Mouse (Mus musculus) lung, embryonic 16.5 days (tissue): ENCODE results near the gene Csnk1d. TPM values are rescaled to one million over a fixed set of nuclear protein-coding genes. Genes with fewer than 3 reads are reported as not detected.

ENCODE experiments used
- ATAC-seq: fragments of 200-750 bp; cut with Nextera tagmentation; 2 replicates; pipeline ENCODE4 v1.8.0; 2017; ENCODE audit warnings: low read depth, mild to moderate bottlenecking, moderate library complexity
- H3K27ac ChIP-seq: fragments of 300-500 bp; sonication (generic); 2 replicates; pipeline ENCODE4 v1.5.1; 2014; ENCODE audit warnings: mild to moderate bottlenecking, control low read depth, low read length
- H3K27me3 ChIP-seq: fragments of 300-500 bp; sonication (generic); 2 replicates; pipeline ENCODE4 v1.6.1; 2014; ENCODE audit warnings: low read depth, low read length, mixed read lengths; ENCODE audit not compliant: control insufficient read depth, insufficient read depth
- H3K36me3 ChIP-seq: fragments of 300-500 bp; sonication (generic); 2 replicates; pipeline ENCODE4 v1.6.1; 2014; ENCODE audit warnings: low read length; ENCODE audit not compliant: control insufficient read depth, insufficient read depth
- H3K4me1 ChIP-seq: fragments of 300-500 bp; sonication (generic); replicated peaks from 2 replicates; pipeline ENCODE4 v1.6.1; 2014; ENCODE audit warnings: low read length, mixed read lengths; ENCODE audit not compliant: control insufficient read depth, insufficient read depth
- H3K4me2 ChIP-seq: fragments of 300-500 bp; sonication (generic); 2 replicates; pipeline ENCODE4 v1.6.1; 2014; ENCODE audit warnings: low read depth, low read length, control low read depth
- H3K4me3 ChIP-seq: fragments of 300-500 bp; sonication (generic); 2 replicates; pipeline ENCODE4 v1.5.1; 2014; ENCODE audit warnings: mild to moderate bottlenecking, low read length, control low read depth
- H3K9ac ChIP-seq: fragments of 300-500 bp; sonication (generic); 2 replicates; pipeline ENCODE4 v1.6.1; 2014; ENCODE audit warnings: low read length, control low read depth
- H3K9me3 ChIP-seq: fragments of 300-500 bp; sonication (generic); 2 replicates; pipeline ENCODE4 v1.6.1; 2016; ENCODE audit warnings: low read length; ENCODE audit not compliant: control insufficient read depth
- WGBS: fragments of 180-500 bp; shearing (Covaris S2); extraction: QIAGEN DNeasy Blood & Tissue Kit; methylation state at CpG from one replicate; pipeline ENCODE4 v1.1.7; 2014; 5-methylcytosine and 5-hydroxymethylcytosine counted together
- polyA plus RNA-seq: library from polyadenylated mRNA; unstranded; fragments of >200 nt; fragmentation: Nextera tagmentation; extraction: Ambion mirVana; gene quantifications from 2 replicates; pipeline ENCODE4 v1.2.1, GENCODE M21; 2015

Gene Csnk1d
- polyA plus RNA-seq, 1 experiment from 2014 or later, result 121 TPM

DNA sequence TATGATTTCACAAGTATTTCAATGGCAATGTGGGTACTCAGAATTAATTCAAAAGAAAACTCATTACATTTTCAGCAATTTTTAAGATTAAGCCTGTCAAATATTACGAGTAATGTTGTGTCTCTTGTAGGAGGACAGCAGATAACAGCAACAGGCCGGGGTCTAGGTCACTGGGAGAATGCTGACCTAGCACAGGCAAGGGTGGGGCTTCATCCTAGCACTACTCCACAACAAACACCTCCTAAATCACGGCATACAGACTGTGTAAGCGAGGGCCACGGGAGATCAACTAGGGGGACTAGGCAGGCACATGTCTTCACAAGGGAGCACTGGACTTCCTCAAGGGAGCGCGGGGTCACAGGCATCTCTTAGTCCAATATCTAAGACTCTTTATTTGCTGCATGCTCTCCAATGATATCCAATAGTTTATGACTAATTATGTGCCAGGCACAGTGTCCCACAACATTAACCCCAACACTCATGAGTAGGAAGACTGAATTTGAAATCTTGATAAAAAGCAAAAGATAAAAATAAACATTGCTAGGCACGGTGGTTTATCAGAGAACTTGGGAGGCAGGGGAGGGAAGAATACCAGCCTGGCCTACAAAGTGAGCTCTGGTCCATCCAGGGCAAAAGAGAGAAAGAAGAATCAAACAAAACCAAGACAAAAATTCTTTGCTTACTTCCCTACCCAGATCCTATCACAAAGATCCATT, 11.3 kb downstream of the Csnk1d start:
- H3K9me3 ChIP-seq, result no peaks in the 10 kb centered on the region
- no peak for ATAC-seq
- H3K4me2 ChIP-seq, result no peak overlapping the region
- H3K27me3 ChIP-seq, result no peaks in the 10 kb centered on the region
- H3K36me3 ChIP-seq, result peaks cover 40% of the 10 kb centered on the region
- no peak overlapping the region for H3K27ac ChIP-seq
- 56% methylated on average over 8 of the region's 8 CpGs for WGBS
- no peak overlapping the region for H3K9ac ChIP-seq
- H3K4me3 ChIP-seq, result no peak overlapping the region
- no peaks in the 10 kb centered on the region; the same call in 1 of the 2 replicates for H3K4me1 ChIP-seq

DNA sequence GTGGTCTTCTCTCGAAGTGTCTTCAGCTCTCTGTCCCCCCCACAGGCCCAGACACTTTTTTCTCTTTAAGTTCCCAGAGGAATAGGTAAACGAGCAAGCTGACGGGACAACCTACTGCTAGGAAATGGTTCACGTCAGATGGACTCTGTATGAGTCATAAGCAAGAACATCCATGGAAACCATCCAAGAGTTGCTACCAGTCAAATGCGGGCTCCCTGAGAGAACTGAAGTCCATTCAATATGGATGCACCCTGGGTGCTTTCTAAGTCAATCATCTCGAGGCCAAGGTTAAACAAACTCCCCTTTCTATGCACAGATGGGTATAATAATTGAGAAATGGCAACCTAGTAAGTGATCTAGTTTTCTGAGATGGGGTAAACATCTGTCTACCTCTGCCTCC, 17.8 kb downstream of the Csnk1d start:
- H3K4me1 ChIP-seq, result no peaks in the 10 kb centered on the region
- H3K27ac ChIP-seq, result no peak overlapping the region
- peaks cover 70% of the 10 kb centered on the region for H3K36me3 ChIP-seq
- no peaks in the 10 kb centered on the region for H3K9me3 ChIP-seq
- no peak overlapping the region for H3K4me3 ChIP-seq
- WGBS, result 77% methylated on average over 6 of the region's 6 CpGs
- H3K4me2 ChIP-seq, result no peak overlapping the region
- H3K9ac ChIP-seq, result no peak overlapping the region
- H3K27me3 ChIP-seq, result no peaks in the 10 kb centered on the region
- ATAC-seq, result no peak

DNA sequence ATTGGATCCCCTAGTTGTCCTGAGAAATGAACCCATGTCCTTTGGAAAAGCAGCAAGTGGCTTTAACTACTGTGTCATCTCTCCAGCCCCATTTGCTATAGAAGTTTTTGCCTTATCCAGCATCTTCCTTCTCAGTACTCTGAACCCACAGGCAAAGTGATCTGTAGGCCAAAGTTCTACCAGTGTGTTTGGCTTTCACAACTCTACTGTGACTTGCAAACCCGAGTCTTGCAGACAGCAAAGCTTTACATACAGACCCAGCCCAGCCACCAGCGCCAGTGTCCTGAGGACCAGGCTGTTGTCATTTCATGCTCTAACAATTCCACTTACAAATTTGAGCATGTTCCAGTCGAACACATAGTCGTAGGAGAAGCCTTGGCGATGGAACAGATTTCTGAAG, 19.9 kb downstream of the Csnk1d start:
- H3K27ac ChIP-seq, result no peak overlapping the region
- no peak overlapping the region for H3K4me2 ChIP-seq
- H3K4me3 ChIP-seq, result no peak overlapping the region
- no peaks in the 10 kb centered on the region for H3K4me1 ChIP-seq
- 88% methylated on average over 5 of the region's 5 CpGs for WGBS
- no peak overlapping the region for H3K9ac ChIP-seq
- H3K27me3 ChIP-seq, result no peaks in the 10 kb centered on the region
- no peaks in the 10 kb centered on the region for H3K9me3 ChIP-seq
- peaks cover 78% of the 10 kb centered on the region for H3K36me3 ChIP-seq
- no peak for ATAC-seq

GRCm38 (mm10) chr11:120969742-120970141, 21.4 kb downstream of the Csnk1d start:
- Histone ChIP-seq H3K36me3 (peaks cover 82% of the 10 kb centered on the region), H3K27me3 (no peaks in the 10 kb centered on the region), H3K9ac (no peak overlapping the region), H3K4me2 (no peak overlapping the region), H3K27ac (no peak overlapping the region), H3K4me3 (no peak overlapping the region), H3K4me1 (no peaks in the 10 kb centered on the region), H3K9me3 (no peaks in the 10 kb centered on the region)
- no peak for ATAC-seq
- 91% methylated on average over 5 of the region's 5 CpGs for WGBS

- Histone ChIP-seq H3K27ac (no peak overlapping the region), H3K9ac (no peak overlapping the region), H3K9me3 (no peaks in the 10 kb centered on the region), H3K4me1 (no peaks in the 10 kb centered on the region), H3K4me2 (no peak overlapping the region), H3K36me3 (peaks cover 69% of the 10 kb centered on the region), H3K27me3 (no peaks in the 10 kb centered on the region), H3K4me3 (no peak overlapping the region)
- 68% methylated on average over 4 of the region's 4 CpGs for WGBS
- ATAC-seq, result no peak
Measured at GRCm38 (mm10) chr11:120965587-120965986, 25.5 kb downstream of the Csnk1d start.

DNA sequence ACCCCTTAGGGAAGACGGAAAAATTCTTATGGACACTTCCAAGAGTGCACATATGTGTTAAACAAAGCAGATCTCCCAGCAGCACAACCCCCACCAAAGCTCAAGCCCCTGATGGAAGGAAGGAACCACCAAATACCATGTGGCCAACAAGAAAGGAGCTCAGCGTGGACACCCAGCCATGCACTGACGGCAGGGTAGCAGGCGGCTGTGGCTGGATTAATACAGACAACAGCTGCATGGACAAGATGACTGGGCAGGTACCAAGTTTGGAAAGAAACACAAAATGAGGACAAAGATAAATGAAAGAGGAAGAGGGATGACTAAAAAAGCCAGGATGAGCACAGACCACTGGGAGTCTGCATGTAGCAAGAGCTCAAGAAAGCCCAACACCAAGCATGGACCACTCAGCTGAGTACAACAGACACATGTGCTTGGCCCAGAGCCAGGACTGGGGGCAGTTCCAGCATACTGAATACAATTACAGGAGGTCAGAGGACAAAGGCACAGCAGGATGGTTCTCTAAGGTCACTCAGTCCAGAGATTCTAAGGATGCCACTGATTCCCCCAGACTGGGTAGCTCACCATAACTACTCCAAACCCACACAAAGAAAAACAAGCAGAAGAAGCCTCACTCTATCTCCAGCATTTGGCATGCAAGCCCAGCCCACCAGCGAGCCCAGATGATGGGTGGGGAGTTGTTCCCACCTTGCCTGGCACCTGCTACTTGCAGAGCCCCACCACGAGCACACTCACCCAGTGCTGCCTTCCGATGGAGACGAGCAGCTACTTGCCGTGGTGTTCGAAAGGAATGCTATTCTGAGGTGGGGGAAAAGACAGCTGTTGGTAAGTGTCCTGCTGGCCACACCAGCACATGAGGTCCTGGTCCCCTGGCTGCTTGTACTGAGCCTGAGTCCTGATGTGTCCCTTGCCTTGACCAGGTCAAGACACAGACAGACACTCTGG, 26.7 kb downstream of the Csnk1d start:
- H3K36me3 ChIP-seq, result peaks cover 58% of the 10 kb centered on the region
- no peaks in the 10 kb centered on the region for H3K4me1 ChIP-seq
- 79% methylated on average over 10 of the region's 10 CpGs for WGBS
- H3K4me3 ChIP-seq, result no peak overlapping the region
- no peak overlapping the region for H3K4me2 ChIP-seq
- no peak overlapping the region for H3K9ac ChIP-seq
- H3K27ac ChIP-seq, result no peak overlapping the region
- H3K9me3 ChIP-seq, result no peaks in the 10 kb centered on the region
- ATAC-seq, result no peak
- H3K27me3 ChIP-seq, result no peaks in the 10 kb centered on the region

DNA sequence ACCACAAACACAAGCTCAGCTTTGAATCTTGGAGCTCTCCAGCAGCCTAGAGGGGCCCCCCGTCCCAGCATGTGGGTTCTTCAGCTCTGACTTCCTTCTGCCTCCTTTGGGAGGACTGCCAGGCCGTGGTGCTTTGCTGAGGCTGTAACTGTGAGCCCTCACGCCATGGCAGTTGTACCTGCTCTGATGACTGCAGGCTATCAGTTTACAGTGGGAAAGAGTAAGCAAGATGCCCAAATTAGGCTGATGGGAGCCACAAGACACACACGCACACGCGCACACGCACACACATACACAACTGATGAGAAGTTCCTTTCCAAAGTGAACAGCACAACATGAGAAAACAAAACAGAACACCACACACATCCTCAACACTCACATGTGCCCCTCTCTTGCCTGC, 28.2 kb downstream of the Csnk1d start:
- Histone ChIP-seq H3K9me3 (no peaks in the 10 kb centered on the region), H3K4me2 (no peak overlapping the region), H3K36me3 (peaks cover 43% of the 10 kb centered on the region), H3K9ac (no peak overlapping the region), H3K27me3 (no peaks in the 10 kb centered on the region), H3K27ac (no peak overlapping the region), H3K4me3 (no peak overlapping the region), H3K4me1 (peaks cover 3% of the 10 kb centered on the region; the same call in 1 of the 2 replicates)
- no peak for ATAC-seq
- WGBS, result 86% methylated on average over 7 of the region's 7 CpGs

DNA sequence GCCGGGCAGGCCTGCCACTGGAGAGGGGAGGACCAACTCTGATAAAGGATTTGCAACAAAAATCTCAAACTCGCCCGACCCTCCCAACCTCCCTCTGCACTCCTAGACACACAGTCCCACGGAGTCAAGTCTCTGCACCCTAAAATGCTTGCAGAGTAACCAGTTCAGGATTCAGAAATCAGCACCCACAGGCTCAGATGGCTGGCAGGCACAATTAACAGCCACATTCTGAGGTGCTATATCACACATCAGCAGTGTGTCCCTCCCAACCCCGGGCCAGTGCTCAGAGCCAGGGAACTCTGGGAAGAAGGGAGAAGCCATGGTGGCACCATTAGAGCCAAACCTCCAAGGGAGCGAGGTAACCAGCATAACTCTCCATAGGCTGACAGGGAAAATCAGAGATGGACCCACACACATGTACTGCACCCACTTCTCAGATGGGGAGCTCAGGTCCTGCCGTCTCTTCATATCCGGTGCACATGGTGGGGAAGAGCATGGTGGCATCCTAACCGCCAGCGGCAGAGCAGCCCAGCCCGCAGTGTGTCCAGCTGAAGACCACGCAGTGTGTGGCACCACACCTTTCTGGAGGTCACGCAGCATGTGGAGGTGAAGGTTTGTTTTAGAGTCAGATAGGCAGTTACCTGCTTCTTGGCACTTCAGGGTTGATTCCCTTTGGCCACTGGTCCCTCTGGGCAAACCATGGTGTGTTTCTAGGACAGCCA, 28.9 kb downstream of the Csnk1d start:
- peaks cover 6% of the 10 kb centered on the region; the same call in 1 of the 2 replicates for H3K4me1 ChIP-seq
- H3K4me3 ChIP-seq, result no peak overlapping the region
- WGBS, result 85% methylated on average over 13 of the region's 13 CpGs

DNA sequence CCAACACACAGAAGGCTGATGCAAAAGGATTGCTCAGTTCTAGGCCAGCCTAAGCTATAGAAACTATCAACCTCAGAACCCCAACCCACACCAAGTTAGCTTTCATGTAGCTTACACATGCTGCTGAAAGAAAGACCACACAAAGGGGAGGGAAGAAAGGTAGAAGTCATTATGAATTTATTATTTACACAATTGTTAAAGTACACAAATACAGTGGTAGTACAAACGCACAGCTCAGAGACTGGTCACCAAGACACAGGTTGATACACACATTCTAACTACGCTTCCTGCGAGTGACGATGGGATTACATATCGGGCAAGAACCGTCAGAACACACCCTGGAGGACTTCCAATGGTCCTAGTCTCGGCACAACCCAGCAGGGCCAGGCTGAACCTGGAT, 29.5 kb downstream of the Csnk1d start:
- no peak for ATAC-seq

More for the DNA sequence above, 28.9 kb downstream of the Csnk1d start:
- ATAC-seq, result no peak
- H3K9me3 ChIP-seq, result no peaks in the 10 kb centered on the region
- no peaks in the 10 kb centered on the region for H3K27me3 ChIP-seq
- H3K36me3 ChIP-seq, result peaks cover 36% of the 10 kb centered on the region
- H3K27ac ChIP-seq, result no peak overlapping the region
- H3K9ac ChIP-seq, result no peak overlapping the region
- no peak overlapping the region for H3K4me2 ChIP-seq

More for the DNA sequence above, 29.5 kb downstream of the Csnk1d start:
- no peak overlapping the region for H3K4me2 ChIP-seq
- H3K27ac ChIP-seq, result no peak overlapping the region
- 75% methylated on average over 7 of the region's 7 CpGs for WGBS
- no peaks in the 10 kb centered on the region for H3K27me3 ChIP-seq
- H3K9ac ChIP-seq, result no peak overlapping the region
- peaks cover 6% of the 10 kb centered on the region; the same call in 1 of the 2 replicates for H3K4me1 ChIP-seq
- no peak overlapping the region for H3K4me3 ChIP-seq
- H3K9me3 ChIP-seq, result no peaks in the 10 kb centered on the region
- H3K36me3 ChIP-seq, result peaks cover 32% of the 10 kb centered on the region
